Mouse (Mus musculus) liver, adult 2 months (tissue): ENCODE results near the gene Sox13. TPM values are rescaled to one million over a fixed set of nuclear protein-coding genes. Genes with fewer than 3 reads are reported as not detected.
A peak's percentile ranks its signal among the peaks of the same experiment; 100 is the strongest.

Experiments used
- DNase-seq: peaks from one replicate; pipeline ENCODE4 v3.0.0-alpha.2; 2011; ENCODE audit warnings: low read depth, low spot score; ENCODE audit errors: extremely low read depth
- H3K27ac ChIP-seq: fragments of 200-500 bp; replicated peaks from 2 replicates; pipeline ENCODE4 v1.5.1; 2012; ENCODE audit warnings: low read depth, mild to moderate bottlenecking, control low read depth, inconsistent platforms, low read length; ENCODE audit not compliant: insufficient read depth
- H3K27me3 ChIP-seq: fragments of 200-500 bp; 2 replicates; pipeline ENCODE4 v1.6.1; 2012; ENCODE audit warnings: mild to moderate bottlenecking, moderate library complexity, low read length, inconsistent platforms; ENCODE audit not compliant: control insufficient read depth, insufficient read depth
- H3K36me3 ChIP-seq: fragments of 200-500 bp; 2 replicates; pipeline ENCODE4 v1.6.1; 2012; ENCODE audit warnings: low read length, inconsistent platforms; ENCODE audit not compliant: control insufficient read depth, insufficient read depth
- H3K4me1 ChIP-seq: fragments of 200-500 bp; 2 replicates; pipeline ENCODE4 v1.6.1; 2011; ENCODE audit warnings: low read length; ENCODE audit not compliant: control insufficient read depth, insufficient read depth
- H3K4me3 ChIP-seq: fragments of 200-500 bp; 2 replicates; pipeline ENCODE4 v1.5.1; 2011; ENCODE audit warnings: low read depth, mild to moderate bottlenecking, control low read depth, low read length, moderate library complexity; ENCODE audit not compliant: insufficient read depth
- H3K79me2 ChIP-seq: fragments of 200-500 bp; 2 replicates; pipeline ENCODE4 v1.6.1; 2012; ENCODE audit warnings: inconsistent platforms, mild to moderate bottlenecking, low read length, moderate library complexity; ENCODE audit not compliant: control insufficient read depth, insufficient read depth
- H3K9ac ChIP-seq: fragments of 200-500 bp; 2 replicates; pipeline ENCODE4 v1.6.1; 2012; ENCODE audit warnings: low read depth, mild to moderate bottlenecking, control low read depth, inconsistent platforms, low read length
- CTCF ChIP-seq: fragments of 200-500 bp; IDR thresholded peaks from 2 replicates; pipeline ENCODE4 v1.5.1; 2011; ENCODE audit warnings: low read depth, low read length, control low read depth
- POLR2A ChIP-seq: fragments of 200-500 bp; IDR thresholded peaks from 2 replicates; pipeline ENCODE4 v1.6.1; 2011; ENCODE audit warnings: low read length, control low read depth; ENCODE audit not compliant: insufficient read depth; ENCODE audit errors: extremely low read depth
- WGBS: fragments of 180-500 bp; shearing (Covaris S2); methylation state at CpG from one replicate; pipeline ENCODE4 v1.1.7; 2018; 5-methylcytosine and 5-hydroxymethylcytosine counted together
- polyA plus RNA-seq: library from polyadenylated mRNA; depleted of rRNA; stranded (reverse); fragments of >200 nt; gene quantifications from 2 replicates; pipeline ENCODE4 v1.2.3, GENCODE M21; 2012
- total RNA-seq: library from RNA; depleted of rRNA; stranded (reverse); fragments of >200 nt; gene quantifications from 2 replicates; pipeline ENCODE4 v1.2.3, GENCODE M21; 2014

Sox13 gene
- total and polyA plus RNA-seq, 2 experiments = 2.2 to 10.2 TPM

DNA sequence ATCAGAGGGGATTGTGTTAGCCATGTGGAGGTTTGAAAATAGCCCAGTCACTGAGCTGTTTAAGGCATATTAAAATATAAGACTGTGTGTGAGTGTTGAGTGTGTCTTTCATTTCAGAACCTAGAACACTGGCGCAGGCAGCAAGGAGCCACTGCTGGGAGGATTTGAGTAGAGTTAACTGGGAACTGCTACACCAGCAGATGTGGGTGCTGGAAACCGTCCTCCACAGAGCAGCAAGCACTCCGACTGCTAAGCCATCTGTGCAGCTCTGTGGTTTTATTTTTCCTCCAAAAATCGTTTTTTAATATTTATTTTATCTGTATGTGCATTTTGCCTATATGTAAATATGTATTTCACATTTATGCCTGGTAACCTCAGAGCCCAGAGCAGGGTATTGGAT is 29.5 kb downstream of the Sox13 start:
- H3K4me3 ChIP-seq = no peak overlapping the region

DNA sequence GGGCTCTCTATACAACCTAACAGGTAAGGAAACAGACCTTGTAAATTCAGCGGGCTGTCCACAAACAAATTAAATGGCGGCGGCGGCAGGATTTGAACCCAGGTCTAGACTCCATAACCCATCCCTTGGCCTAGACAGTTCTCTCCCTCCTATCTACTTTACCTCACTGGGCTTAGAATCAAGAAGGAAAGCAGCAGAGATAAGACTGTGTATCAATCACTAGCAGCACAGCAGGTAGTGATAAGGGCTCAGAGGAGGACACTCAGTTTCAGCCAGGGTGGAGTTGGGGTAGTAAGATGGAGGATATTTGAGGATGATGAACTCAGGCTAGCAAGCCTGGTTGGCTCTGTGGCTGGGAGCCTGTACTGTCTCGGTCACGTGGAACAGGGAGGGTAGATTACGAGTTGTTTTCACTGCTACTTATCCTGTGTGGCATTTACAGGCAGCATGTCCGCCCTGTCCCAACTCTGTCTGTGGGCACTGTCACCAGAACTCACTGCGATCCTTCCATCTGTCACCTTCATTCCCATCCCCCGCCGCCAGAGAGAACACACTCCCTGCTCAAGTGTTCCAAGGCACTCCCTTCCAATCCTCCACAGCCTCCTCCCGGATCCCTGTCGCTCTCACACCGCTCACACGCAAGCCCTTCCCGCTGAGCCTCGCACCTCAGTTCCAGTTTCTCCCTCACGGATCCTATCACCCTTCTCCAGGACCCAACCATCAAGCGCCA is 36.5 kb downstream of the Sox13 start:
- peaks cover 2% of the 10 kb centered on the region; the same call in 1 of the 2 replicates for H3K36me3 ChIP-seq
- H3K27me3 ChIP-seq = no peaks in the 10 kb centered on the region
- no peak overlapping the region for H3K9ac ChIP-seq
- no peaks in the 10 kb centered on the region for H3K79me2 ChIP-seq
- TF ChIP-seq POLR2A (no peak), CTCF (no peak)
- H3K4me1 ChIP-seq = no peaks in the 10 kb centered on the region
- no peak overlapping the region for H3K27ac ChIP-seq
- WGBS = 86% methylated on average over 19 of the region's 19 CpGs
- H3K4me3 ChIP-seq = no peak overlapping the region
- DNase-seq = no peak

More for the DNA sequence above, 29.5 kb downstream of the Sox13 start:
- TF ChIP-seq POLR2A (no peak), CTCF (no peak)
- H3K36me3 ChIP-seq = peaks cover 2% of the 10 kb centered on the region; the same call in 1 of the 2 replicates
- no peak overlapping the region for H3K9ac ChIP-seq
- no peak overlapping the region for H3K27ac ChIP-seq
- H3K4me1 ChIP-seq = no peaks in the 10 kb centered on the region
- H3K27me3 ChIP-seq = no peaks in the 10 kb centered on the region
- WGBS = 74% methylated on average over 4 of the region's 4 CpGs
- DNase-seq = no peak
- H3K79me2 ChIP-seq = peaks cover 5% of the 10 kb centered on the region; the same call in 1 of the 2 replicates

DNA sequence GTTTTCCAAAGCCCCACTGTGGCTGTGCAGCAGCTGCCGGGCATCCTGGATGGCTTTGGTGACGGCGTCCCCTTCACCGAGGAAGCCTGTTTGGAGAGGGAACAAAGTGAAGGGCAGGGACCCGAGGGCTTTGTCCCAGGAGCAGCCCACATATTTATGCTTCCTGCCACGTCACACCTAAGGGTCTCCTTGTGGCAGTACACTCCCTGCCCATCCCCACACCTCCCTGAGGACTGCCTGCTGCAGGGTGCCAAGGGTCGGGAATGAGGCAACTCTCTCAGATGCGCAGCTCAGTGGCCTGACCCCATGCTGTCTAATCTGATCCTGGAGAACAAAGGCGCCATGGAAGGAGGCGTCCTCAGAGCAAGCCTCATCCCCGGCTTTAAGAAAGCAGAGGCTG is 38.0 kb downstream of the Sox13 start:
- no peak overlapping the region for H3K9ac ChIP-seq
- no peaks in the 10 kb centered on the region for H3K27me3 ChIP-seq
- H3K27ac ChIP-seq = no peak overlapping the region
- TF ChIP-seq POLR2A = no peak
- TF ChIP-seq CTCF = no peak
- no peaks in the 10 kb centered on the region for H3K79me2 ChIP-seq
- no peak for DNase-seq
- H3K4me3 ChIP-seq = no peak overlapping the region
- WGBS = 82% methylated on average over 11 of the region's 11 CpGs
- no peaks in the 10 kb centered on the region for H3K36me3 ChIP-seq
- no peaks in the 10 kb centered on the region for H3K4me1 ChIP-seq

DNA sequence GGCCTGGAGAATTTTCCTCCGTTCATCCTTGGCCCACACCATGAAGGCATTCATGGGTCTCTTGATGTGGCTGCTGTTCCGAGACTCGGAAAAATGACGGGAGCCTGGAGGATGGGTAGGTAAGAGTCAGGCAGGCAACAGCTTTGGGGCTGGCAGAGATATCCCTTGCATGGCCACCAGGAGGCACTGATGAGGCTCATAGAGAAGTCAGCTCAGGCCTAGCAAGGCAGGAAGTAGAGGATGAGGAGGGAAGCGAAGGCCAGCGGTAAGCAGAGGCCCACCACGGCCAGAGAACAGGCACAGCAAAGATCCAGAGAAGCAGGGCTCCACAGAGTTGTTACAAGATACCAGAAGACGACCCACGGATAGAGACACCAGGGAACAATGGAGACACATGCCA is 38.7 kb downstream of the Sox13 start:
- DNase-seq = peak; percentile 45
- TF ChIP-seq POLR2A (no peak), CTCF (peak; percentile 98)
- Histone ChIP-seq H3K79me2 (no peaks in the 10 kb centered on the region), H3K4me3 (no peak overlapping the region), H3K27me3 (no peaks in the 10 kb centered on the region), H3K36me3 (no peaks in the 10 kb centered on the region), H3K27ac (no peak overlapping the region), H3K9ac (no peak overlapping the region), H3K4me1 (0 out of 2 replicates have a peak, but pooled peaks cover under 1% of the 10 kb centered on the region)
- WGBS = 58% methylated on average over 9 of the region's 9 CpGs

DNA sequence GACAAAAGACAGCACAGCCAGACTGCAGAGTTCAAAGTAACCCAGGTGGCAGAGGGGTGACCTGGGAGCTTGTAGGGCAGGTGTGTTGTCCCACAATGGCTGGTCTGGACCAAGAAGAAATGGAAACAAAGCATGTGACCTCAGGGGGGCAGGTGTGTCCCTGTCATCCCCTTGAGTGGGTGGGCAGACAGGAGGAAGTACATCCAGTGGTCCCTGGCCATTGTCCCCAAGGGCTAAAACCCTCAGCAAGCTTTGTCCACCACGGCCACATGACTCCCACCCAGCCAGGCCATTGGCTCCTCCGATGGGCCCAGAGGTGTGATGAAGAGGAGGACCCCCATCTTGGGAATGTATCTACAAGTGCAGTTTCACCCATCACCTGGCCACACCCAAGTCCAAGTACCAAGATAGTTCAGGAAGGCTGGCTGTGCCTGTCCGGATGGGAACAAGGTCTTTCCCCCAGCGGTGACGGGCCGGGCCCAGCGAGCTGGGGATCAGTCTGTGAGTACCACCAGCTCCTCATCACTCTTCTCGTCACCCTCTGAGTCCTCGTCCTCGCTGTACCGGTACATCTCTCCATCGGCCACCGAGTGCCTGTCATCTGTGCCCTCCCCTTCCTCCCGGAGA is 40.9 kb downstream of the Sox13 start:
- Histone ChIP-seq H3K4me1 (peaks cover 16% of the 10 kb centered on the region), H3K4me3 (no peak overlapping the region), H3K27ac (no peak overlapping the region), H3K79me2 (no peaks in the 10 kb centered on the region), H3K27me3 (no peaks in the 10 kb centered on the region), H3K9ac (no peak overlapping the region), H3K36me3 (peaks cover 2% of the 10 kb centered on the region; the same call in 1 of the 2 replicates)
- WGBS = 89% methylated on average over 14 of the region's 14 CpGs
- DNase-seq = peak; percentile 78
- TF ChIP-seq CTCF (0 out of 2 replicates have a peak, but pooled peaks have one; percentile 2), POLR2A (0 out of 2 replicates have a peak, but pooled peaks have one; percentile 1)
